Mouse (Mus musculus) thymus, postnatal 36 days (tissue): ENCODE measurements at regions not wholly inside any gene's neighbourhood (a gene's known extent, or its start where the extent isn't known, plus 50 kb on each side); places are given as distances from the start of the nearest gene placed in this dataset.

Experiments
- DNase-seq, 2 experiments: peaks; one replicate each; pipeline ENCODE4 v3.0.0; 2022; ENCODE audit warnings: mixed read lengths in 2 of 2

- DNase-seq = no peak
Measured at GRCm38 (mm10) chr7:117269263-117269897, 111.4 kb upstream of the Xylt1 start.

- no peak for DNase-seq
Measured at GRCm38 (mm10) chr7:117278388-117278961, 102.3 kb upstream of the Xylt1 start.

- DNase-seq = no peak
Measured at GRCm38 (mm10) chr7:117282194-117282593, 98.6 kb upstream of the Xylt1 start.

GRCm38 (mm10) chr7:117285206-117285605 lies 95.6 kb upstream of the Xylt1 start:
- DNase-seq = no peak

GRCm38 (mm10) chr7:117285985-117286384 lies 94.8 kb upstream of the Xylt1 start:
- DNase-seq = no peak

GRCm38 (mm10) chr7:117303705-117304104 lies 77.1 kb upstream of the Xylt1 start:
- no peak for DNase-seq

GRCm38 (mm10) chr7:117310586-117311200 lies 70.1 kb upstream of the Xylt1 start:
- DNase-seq = no peak

GRCm38 (mm10) chr7:117311316-117311715 lies 69.5 kb upstream of the Xylt1 start:
- DNase-seq = no peak

GRCm38 (mm10) chr7:117316126-117316805 lies 64.5 kb upstream of the Xylt1 start:
- DNase-seq = no peak

GRCm38 (mm10) chr7:117317362-117317761 lies 63.4 kb upstream of the Xylt1 start:
- no peak for DNase-seq

- no peak for DNase-seq
Measured at GRCm38 (mm10) chr7:117320552-117320951, 60.2 kb upstream of the Xylt1 start.
